Mouse (Mus musculus): Measurements from ENCODE around the gene Olfr1276.

The Olfr1276 gene

GRCm38 (mm10) chr2:111254216-111254615 is at the start of gene Olfr1276:
Gene Olfr1276, plus strand, starts transcription at chr2:111254516.
- DNase-seq (ENCODE audit: low read depth, low spot score), result no peak

- no peak for DNase-seq (ENCODE audit: low read depth, low spot score)
Observed at GRCm38 (mm10) chr2:111229502-111229901, 24.8 kb upstream of the Olfr1276 start, which contains the start of gene 4930430A15Rik. Gene 4930430A15Rik, minus strand, starts transcription at chr2:111229602.

- no peak for DNase-seq (ENCODE audit: low read depth, low spot score)
Observed at GRCm38 (mm10) chr2:111235186-111235585, 19.1 kb upstream of the Olfr1276 start, which contains the start of gene Olfr1275. Gene Olfr1275, minus strand, starts transcription at chr2:111235286.

- DNase-seq (ENCODE audit: low read depth, low spot score), result no peak
Observed at GRCm38 (mm10) chr2:111274006-111274405, 19.7 kb downstream of the Olfr1276 start, which contains the start of gene Olfr1277. Gene Olfr1277, minus strand, starts transcription at chr2:111274106.

- no peak for DNase-seq (ENCODE audit: low read depth, low spot score)
Observed at GRCm38 (mm10) chr2:111289836-111290235, 35.5 kb downstream of the Olfr1276 start, which contains the start of gene Olfr1278. Gene Olfr1278, plus strand, starts transcription at chr2:111290136.

GRCm38 (mm10) chr2:111298541-111298940 is 44.2 kb downstream of the Olfr1276 start:
- DNase-seq (ENCODE audit: low read depth, low spot score), result no peak

- DNase-seq (ENCODE audit: low read depth, low spot score), result no peak
Observed at GRCm38 (mm10) chr2:111300374-111300773, 46.1 kb downstream of the Olfr1276 start, which contains the start of gene Olfr1279. Gene Olfr1279, plus strand, starts transcription at chr2:111300635.

Measured in 3T3-L1 (cell line).